Mouse (Mus musculus) brain, embryonic 14.5 days (tissue): ENCODE data around the gene Bok.

ENCODE experiments used
- CTCF ChIP-seq: fragments of 200-500 bp; IDR thresholded peaks from 2 replicates; pipeline ENCODE4 v1.5.1; 2012; ENCODE audit warnings: inconsistent platforms, mild to moderate bottlenecking, moderate library complexity, borderline replicate concordance; ENCODE audit not compliant: insufficient read depth, insufficient read length; ENCODE audit errors: extremely low read depth
- POLR2A ChIP-seq: fragments of 200-500 bp; IDR thresholded peaks from 2 replicates; pipeline ENCODE4 v1.6.1; 2012; ENCODE audit warnings: mild to moderate bottlenecking, inconsistent platforms, borderline replicate concordance; ENCODE audit not compliant: poor library complexity, insufficient read depth, insufficient read length, severe bottlenecking; ENCODE audit errors: extremely low read depth

GRCm38 (mm10) chr1:93667760-93668400 is 17.6 kb upstream of the Bok start:
- TF ChIP-seq CTCF (no peak), POLR2A (no peak)
